Mouse (Mus musculus): ENCODE data around the gene Zcchc4. TPM values are rescaled to one million over a fixed set of nuclear protein-coding genes. Genes with fewer than 3 reads are reported as not detected.
A peak's percentile ranks its signal among the peaks of the same experiment; 100 is the strongest.
"Not testable (repeated sequence)": the region's sequence is repeated elsewhere in the genome, so short reads cannot be mapped to it uniquely, and the experiment has no call there.

Zcchc4 gene
- 1 to 10 TPM; 7.6 to 9.4 TPM for total RNA-seq (2021)
- long read RNA-seq, experiment 1, partial matches to known transcripts, result 1 of 6 reads
- long read RNA-seq, experiment 1, other reads (novel, unspliced or antisense), result 1 of 6 reads
- long read RNA-seq, experiment 2, full-length matches to known transcripts, result 12 of 15 reads
- long read RNA-seq, experiment 2, partial matches to known transcripts, result 1 of 15 reads
- long read RNA-seq, experiment 2, other reads (novel, unspliced or antisense), result 2 of 15 reads

- no peak for DNase-seq (ENCODE audit: low spot score in 2 of 2)
Measured at GRCm38 (mm10) chr5:52775237-52775636, at the start of gene Zcchc4. TSS of gene Zcchc4 (plus strand) at chr5:52775409.

GRCm38 (mm10) chr5:52727747-52728146 is 47.5 kb upstream of the Zcchc4 start:
- DNase-seq (ENCODE audit: low spot score in 2 of 2), result no peak

- DNase-seq (ENCODE audit: low spot score in 2 of 2), result no peak
Measured at GRCm38 (mm10) chr5:52732811-52733210, 42.4 kb upstream of the Zcchc4 start.

GRCm38 (mm10) chr5:52736046-52736445 is 39.2 kb upstream of the Zcchc4 start:
- DNase-seq (ENCODE audit: low spot score in 2 of 2), result no peak

GRCm38 (mm10) chr5:52741391-52742111 is 33.7 kb upstream of the Zcchc4 start, which contains the start of gene Pi4k2b:
TSS of gene Pi4k2b (plus strand) at chr5:52741574.
- DNase-seq (ENCODE audit: low spot score in 2 of 2), result peak; percentile 77 to 84

GRCm38 (mm10) chr5:52742112-52742813 is 32.9 kb upstream of the Zcchc4 start:
- peak; percentile 30 to 46 for DNase-seq (ENCODE audit: low spot score in 2 of 2)

GRCm38 (mm10) chr5:52743231-52743630 is 32.0 kb upstream of the Zcchc4 start:
- no peak for DNase-seq (ENCODE audit: low spot score in 2 of 2)

GRCm38 (mm10) chr5:52746920-52747319 is 28.3 kb upstream of the Zcchc4 start:
- DNase-seq (ENCODE audit: low spot score in 2 of 2), result no peak

- no peak for DNase-seq (ENCODE audit: low spot score in 2 of 2)
Measured at GRCm38 (mm10) chr5:52748732-52749131, 26.5 kb upstream of the Zcchc4 start.

GRCm38 (mm10) chr5:52753146-52753545 is 22.1 kb upstream of the Zcchc4 start:
- no peak for DNase-seq (ENCODE audit: low spot score in 2 of 2)

GRCm38 (mm10) chr5:52754196-52754595 is 21.0 kb upstream of the Zcchc4 start:
- no peak for DNase-seq (ENCODE audit: low spot score in 2 of 2)

GRCm38 (mm10) chr5:52755337-52755736 is 19.9 kb upstream of the Zcchc4 start:
- no peak for DNase-seq (ENCODE audit: low spot score in 2 of 2)

- no peak for DNase-seq (ENCODE audit: low spot score in 2 of 2)
Measured at GRCm38 (mm10) chr5:52755989-52756388, 19.2 kb upstream of the Zcchc4 start.

- DNase-seq (ENCODE audit: low spot score in 2 of 2), result no peak
Measured at GRCm38 (mm10) chr5:52762586-52762985, 12.6 kb upstream of the Zcchc4 start.

- no peak for DNase-seq (ENCODE audit: low spot score in 2 of 2)
Measured at GRCm38 (mm10) chr5:52774267-52774666, 942 bp upstream of the Zcchc4 start.

- not testable (repeated sequence) for DNase-seq (ENCODE audit: low spot score in 2 of 2)
Measured at GRCm38 (mm10) chr5:52776466-52777354, 1.5 kb downstream of the Zcchc4 start.

- DNase-seq (ENCODE audit: low spot score in 2 of 2), result peak; percentile 79 to 84
Measured at GRCm38 (mm10) chr5:52782523-52783250, 7.5 kb downstream of the Zcchc4 start.

GRCm38 (mm10) chr5:52783251-52783620 is 8.0 kb downstream of the Zcchc4 start:
- DNase-seq (ENCODE audit: low spot score in 2 of 2), result no peak

GRCm38 (mm10) chr5:52783957-52784356 is 8.7 kb downstream of the Zcchc4 start:
- no peak for DNase-seq (ENCODE audit: low spot score in 2 of 2)

All from adrenal gland, adult 18-20 months (tissue).